Mouse (Mus musculus) Patski (cell line): ENCODE data around the gene Sema6c. TPM values are rescaled to one million over a fixed set of nuclear protein-coding genes. Genes with fewer than 3 reads are reported as not detected.
"Not testable (repeated sequence)": the region's sequence is repeated elsewhere in the genome, so short reads cannot be mapped to it uniquely, and the experiment has no call there.

Experiments
- ATAC-seq: fragments of 100-300 bp; one replicate; pipeline ENCODE4 v1.8.0; 2021
- CTCF ChIA-PET: fragments of 350-600 bp; sonication (Branson Sonifier 250); formaldehyde crosslinking; loops from one replicate; lab custom pipeline; 2022; ENCODE audit warnings: inconsistent platforms; lab: Charles Lee
- POLR2A ChIA-PET: fragments of 350-600 bp; sonication (Branson Sonifier 250); formaldehyde crosslinking; loops from one replicate; lab custom pipeline; 2022; ENCODE audit warnings: antibody characterized with exemption, inconsistent platforms; lab: Charles Lee
- DNase-seq: peaks from one replicate; pipeline ENCODE4 v3.0.0-alpha.2; 2011; ENCODE audit warnings: low read depth, low spot score
- H3K27me3 ChIP-seq: fragments of 371-371 bp; one replicate; pipeline ENCODE4 v1.5.1; 2021
- CTCF ChIP-seq: fragments of 100-300 bp; IDR thresholded peaks from one replicate; pipeline ENCODE4 v1.5.1; 2021
- in situ Hi-C: fragments of 300-500 bp; cut with MboI; formaldehyde crosslinking; loops from 3 replicates; pipeline ENCODE4 v1.11.1; 2018; ENCODE audit warnings: low pct_unique_long_range_greater_than_20kb, mixed read lengths
- polyA plus RNA-seq: library from polyadenylated mRNA; unstranded; gene quantifications from one replicate; pipeline ENCODE4 v1.2.3, GENCODE M21; 2021

Gene Sema6c
- polyA plus RNA-seq, 1 experiment from 2014 or later = 17.0 TPM

- ChIA-PET CTCF (interaction anchor here (0.8 to 1.2 kb wide), 5 partner anchors 9 to 67 kb away, joined by 3 to 4 read pairs (median 3); no protein-coding TSS in a partner anchor), POLR2A (interaction anchor here (0.6 to 1.2 kb wide), 3 partner anchors 14 to 95 kb away, joined by 3 read pairs; no protein-coding TSS in a partner anchor)
- in situ Hi-C loops, DNase-seq, H3K27me3 ChIP-seq, ATAC-seq: not testable (repeated sequence)
- TF ChIP-seq CTCF = peak; percentile 80
Observed at GRCm38 (mm10) chr3:95132389-95132788, 27.9 kb upstream of the Sema6c start.

DNA sequence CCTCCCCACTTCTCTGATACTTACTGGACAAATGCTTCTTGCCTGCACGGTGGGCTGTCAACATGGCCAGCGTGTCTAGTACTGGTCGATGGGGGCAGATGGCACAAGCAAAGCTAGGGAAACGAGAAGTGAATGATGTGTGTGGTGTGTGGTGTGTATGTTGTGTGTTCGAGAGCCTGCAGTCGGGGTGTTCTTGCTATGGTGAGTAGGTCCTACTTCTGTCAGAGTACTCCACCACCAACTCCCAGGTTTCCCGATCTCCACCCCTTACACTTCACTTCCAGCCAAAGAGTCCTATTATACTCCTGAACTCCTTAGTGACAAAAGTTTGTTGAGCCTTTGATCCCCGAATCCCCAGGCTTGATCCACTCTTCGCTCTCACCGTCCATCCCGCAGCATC, 27.1 kb upstream of the Sema6c start:
- ChIA-PET CTCF (interaction anchor here (0.9 to 1.2 kb wide), 4 partner anchors 10 to 68 kb away, joined by 3 to 4 read pairs (median 3); no protein-coding TSS in a partner anchor), POLR2A (interaction anchor here (0.6 to 1.2 kb wide), 3 partner anchors 15 to 95 kb away, joined by 3 read pairs; no protein-coding TSS in a partner anchor)
- no peak for ATAC-seq
- H3K27me3 ChIP-seq = no peaks in the 10 kb centered on the region
- no peak for TF ChIP-seq CTCF
- in situ Hi-C loops = no loop called here
- no peak for DNase-seq

GRCm38 (mm10) chr3:95133680-95134101, 26.6 kb upstream of the Sema6c start, which contains the start of the genes Scnm1 and Lysmd1:
Gene Scnm1, minus strand, starts transcription at chr3:95134011.
Gene Lysmd1, plus strand, starts transcription at chr3:95134088.
- H3K27me3 ChIP-seq = no peaks in the 10 kb centered on the region
- CTCF ChIA-PET = no interaction called here
- peak; percentile 61 for TF ChIP-seq CTCF
- ATAC-seq (peak; percentile 84), DNase-seq (peak; percentile 91)
- in situ Hi-C loops = no loop called here
- POLR2A ChIA-PET = no interaction called here

- POLR2A ChIA-PET, in situ Hi-C loops, H3K27me3 ChIP-seq, DNase-seq, CTCF ChIA-PET: not testable (repeated sequence)
- peak; percentile 23 for ATAC-seq
Observed at GRCm38 (mm10) chr3:95134133-95134532, 26.1 kb upstream of the Sema6c start.

GRCm38 (mm10) chr3:95135023-95135422, 25.2 kb upstream of the Sema6c start:
- in situ Hi-C loops = no loop called here
- ChIA-PET CTCF (no interaction called here), POLR2A (no interaction called here)
- H3K27me3 ChIP-seq = no peaks in the 10 kb centered on the region
- ATAC-seq (no peak), DNase-seq (no peak)
- no peak for TF ChIP-seq CTCF

DNA sequence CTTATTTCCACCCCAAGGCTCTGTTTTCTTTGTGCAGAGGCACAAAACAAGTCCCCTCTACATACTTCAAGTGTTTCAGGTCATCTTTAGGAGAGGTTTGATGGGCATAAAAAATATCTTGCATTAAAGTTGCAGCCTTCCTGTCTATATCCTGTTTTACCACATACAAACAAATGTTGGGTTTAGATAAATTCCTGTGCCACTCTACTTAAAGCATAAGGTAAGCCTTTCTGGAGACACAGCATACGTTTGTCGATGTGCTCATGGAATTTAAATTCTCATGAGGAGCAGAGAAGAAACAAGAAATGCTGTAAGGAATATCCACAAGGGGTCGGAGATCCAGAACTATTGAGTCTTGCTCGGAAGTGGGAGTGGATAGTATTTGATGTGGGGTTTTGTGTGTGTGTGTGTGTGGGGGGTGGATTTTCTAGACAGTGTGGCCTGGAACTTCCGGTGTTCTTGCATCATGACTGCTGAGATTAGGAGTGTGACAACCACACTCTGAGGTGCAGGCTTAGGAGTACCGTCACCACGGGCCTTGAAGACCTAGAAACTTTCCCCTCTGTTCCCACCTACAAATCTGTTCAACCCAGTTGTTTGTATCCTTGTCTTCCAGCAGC, 24.7 kb upstream of the Sema6c start:
- POLR2A ChIA-PET = interaction anchor here (0.6 kb wide), 1 partner anchor 145 kb away, joined by 3 read pairs; no protein-coding TSS in a partner anchor
- H3K27me3 ChIP-seq = no peaks in the 10 kb centered on the region
- ATAC-seq (no peak), DNase-seq (no peak)
- CTCF ChIA-PET = interaction anchor here (0.6 to 1.9 kb wide), 2 partner anchors 23 to 77 kb away, joined by 3 to 4 read pairs; no protein-coding TSS in a partner anchor
- TF ChIP-seq CTCF = no peak
- in situ Hi-C loops = no loop called here

DNA sequence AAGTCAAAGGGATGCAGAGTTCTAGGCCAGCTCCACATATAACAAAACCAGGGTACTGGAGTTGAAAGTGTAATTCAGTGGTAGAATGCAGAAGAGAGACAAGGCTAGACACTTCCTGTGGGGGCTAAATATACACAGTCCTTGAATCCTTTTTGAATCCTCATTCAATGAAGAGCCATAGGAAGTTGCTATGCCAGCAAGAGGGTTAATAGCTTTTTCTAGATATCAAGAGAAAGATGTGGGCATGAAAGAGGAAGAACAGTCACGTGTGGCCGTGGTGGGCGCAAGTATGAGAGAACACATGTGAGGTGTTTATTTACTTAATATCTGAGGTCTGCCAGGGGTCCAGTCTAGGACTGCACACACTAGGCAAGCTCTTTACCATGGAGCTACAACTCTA, 23.9 kb upstream of the Sema6c start:
- ATAC-seq = no peak
- TF ChIP-seq CTCF = no peak
- CTCF ChIA-PET = interaction anchor here (0.6 to 1.9 kb wide), 3 partner anchors 22 to 82 kb away, joined by 3 to 4 read pairs (median 4); no protein-coding TSS in a partner anchor

DNA sequence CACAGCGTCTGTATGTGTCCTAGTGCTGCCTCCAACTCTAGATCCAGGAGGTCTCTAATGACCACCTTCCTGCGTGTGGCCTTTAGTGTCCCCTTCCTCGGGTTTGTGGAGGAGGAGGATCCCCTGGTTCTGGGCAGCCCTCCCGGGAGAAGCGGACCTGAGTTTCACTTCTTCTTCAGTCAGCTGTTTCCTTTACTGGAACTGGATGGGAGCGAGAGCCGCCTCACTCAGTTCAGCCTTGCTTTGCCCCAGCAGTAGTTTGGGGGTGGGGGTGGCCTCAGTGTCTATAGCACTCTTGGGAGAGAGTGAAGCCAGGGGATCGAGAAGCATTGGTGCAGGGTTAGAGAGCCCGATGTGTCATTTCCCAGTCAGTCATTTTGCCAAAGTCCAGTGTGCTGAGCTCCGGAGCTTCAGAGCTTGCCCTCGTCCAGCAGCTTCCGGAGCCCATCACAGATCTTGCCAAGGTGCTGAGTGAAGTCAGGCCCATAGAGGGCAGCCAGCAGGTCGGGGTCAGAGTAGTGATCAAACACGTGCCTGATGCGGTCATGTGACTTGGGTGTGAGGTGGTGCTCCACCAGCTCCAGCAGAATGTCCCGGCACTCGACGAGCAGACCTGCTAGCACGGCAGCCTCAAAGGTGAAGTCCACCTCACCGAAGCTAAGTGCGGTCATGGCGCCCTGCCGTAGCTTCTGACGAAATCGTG, 20.5 kb upstream of the Sema6c start:
- ATAC-seq (no peak), DNase-seq (no peak)
- ChIA-PET CTCF (interaction anchor here (0.7 to 2.2 kb wide), 7 partner anchors 12 to 123 kb away, joined by 3 to 7 read pairs (median 4); partner anchors contain the start of gene Sema6c), POLR2A (no interaction called here)
- no peaks in the 10 kb centered on the region for H3K27me3 ChIP-seq
- TF ChIP-seq CTCF = no peak
- in situ Hi-C loops = loop anchor here (5.0 to 10.0 kb wide), 3 partner anchors 73 to 265 kb away; partner anchors contain the start of gene 4930558C23Rik

More for the DNA sequence above, 23.9 kb upstream of the Sema6c start:
- in situ Hi-C loops = no loop called here
- no peaks in the 10 kb centered on the region for H3K27me3 ChIP-seq
- POLR2A ChIA-PET = interaction anchor here (0.6 kb wide), 1 partner anchor 144 kb away, joined by 3 read pairs; no protein-coding TSS in a partner anchor
- DNase-seq = no peak

- no peak for ATAC-seq
- no peak for TF ChIP-seq CTCF
- ChIA-PET CTCF (interaction anchor here (0.7 to 2.2 kb wide), 7 partner anchors 12 to 123 kb away, joined by 3 to 7 read pairs (median 4); partner anchors contain the start of gene Sema6c), POLR2A (no interaction called here)
- H3K27me3 ChIP-seq = no peaks in the 10 kb centered on the region
- no peak for DNase-seq
- in situ Hi-C loops = loop anchor here (5.0 to 10.0 kb wide), 3 partner anchors 72 to 265 kb away; partner anchors contain the start of gene 4930558C23Rik
Observed at GRCm38 (mm10) chr3:95140289-95140595, 20.0 kb upstream of the Sema6c start.

DNA sequence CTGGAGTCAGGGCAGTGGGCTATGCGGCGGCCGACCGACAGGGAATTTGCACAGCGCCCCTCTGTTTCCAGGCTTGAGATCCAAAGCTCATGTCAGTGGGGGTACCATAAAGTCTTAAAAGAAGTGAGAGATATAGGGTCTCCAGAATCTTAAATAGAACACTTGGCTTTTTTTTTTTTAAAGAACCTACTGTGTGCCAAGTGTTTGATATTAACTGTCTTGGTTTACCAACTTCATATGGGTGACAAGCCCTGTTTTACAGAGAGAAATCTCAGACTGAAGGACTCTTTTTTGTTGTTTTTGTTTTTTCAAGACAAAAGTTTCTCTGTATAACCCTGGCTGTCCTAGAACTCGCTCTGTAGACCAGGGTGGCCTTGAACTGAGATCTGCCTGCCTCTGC, 19.5 kb upstream of the Sema6c start:
- CTCF ChIA-PET = interaction anchor here (1.1 to 2.2 kb wide), 4 partner anchors 11 to 122 kb away, joined by 3 to 7 read pairs (median 5); no protein-coding TSS in a partner anchor

More for the DNA sequence above, 19.5 kb upstream of the Sema6c start:
- no peaks in the 10 kb centered on the region for H3K27me3 ChIP-seq
- DNase-seq = no peak
- in situ Hi-C loops = loop anchor here (5.0 to 10.0 kb wide), 3 partner anchors 72 to 264 kb away; partner anchors contain the start of gene 4930558C23Rik
- POLR2A ChIA-PET = no interaction called here
- no peak for TF ChIP-seq CTCF
- ATAC-seq = no peak
